Mouse (Mus musculus): ENCODE results near the gene Srrm1.
A peak's percentile ranks its signal among the peaks of the same experiment; 100 is the strongest.

Srrm1 gene

GRCm38 (mm10) chr4:135272640-135273306 lies 80.3 kb downstream of the Srrm1 start, which contains the start of gene Clic4:
Gene Clic4, minus strand, starts transcription at chr4:135272814.
- peak; percentile 99 for DNase-seq (ENCODE audit: low spot score)

- peak; percentile 62 for DNase-seq (ENCODE audit: low spot score)
Observed at GRCm38 (mm10) chr4:135271881-135272616, 81.1 kb downstream of the Srrm1 start.

- DNase-seq (ENCODE audit: low spot score): peak; percentile 56
Observed at GRCm38 (mm10) chr4:135271419-135271828, 81.7 kb downstream of the Srrm1 start.
